Mouse (Mus musculus): Measurements from ENCODE around the gene Tcf21. TPM values are rescaled to one million over a fixed set of nuclear protein-coding genes. Genes with fewer than 3 reads are reported as not detected.

Tcf21 gene
- polyA plus RNA-seq, 1 experiment from 2014 or later = 0.71 TPM

GRCm38 (mm10) chr10:22813317-22813960 lies 6.5 kb downstream of the Tcf21 start:
- H3K27ac ChIP-seq = no peak overlapping the region

DNA sequence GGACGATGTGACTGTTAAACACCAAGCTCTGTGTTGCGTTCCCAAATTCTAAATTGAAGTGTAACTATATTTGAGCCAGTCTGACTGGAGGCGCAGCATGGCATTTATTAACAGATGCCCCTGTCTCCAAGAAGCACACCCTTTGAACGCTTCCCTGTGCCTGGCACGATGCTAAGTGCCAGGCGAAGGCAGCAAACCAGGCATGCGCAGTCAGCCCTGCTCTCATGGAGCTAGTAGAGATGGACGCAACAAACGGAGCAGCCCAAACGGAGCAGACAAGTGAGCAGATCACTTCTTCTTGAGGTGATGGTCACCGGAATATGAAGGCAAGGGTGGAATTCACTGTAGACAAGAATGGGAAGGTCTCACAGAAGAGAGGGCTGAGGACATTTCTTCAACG lies 8.1 kb downstream of the Tcf21 start:
- peaks cover 21% of the 10 kb centered on the region for H3K4me1 ChIP-seq
- no peak overlapping the region for H3K27ac ChIP-seq
- peaks cover 73% of the 10 kb centered on the region for H3K27me3 ChIP-seq (ENCODE audit: low read depth, poor library complexity, severe bottlenecking)
- H3K4me3 ChIP-seq = no peak overlapping the region
- no peaks in the 10 kb centered on the region for H3K9me3 ChIP-seq (replicated peaks)
- no peaks in the 10 kb centered on the region for H3K36me3 ChIP-seq
- 14% methylated on average over 12 of the region's 12 CpGs for WGBS
- DNase-seq (ENCODE audit: low spot score) = no peak

More at GRCm38 (mm10) chr10:22813317-22813960, 6.5 kb downstream of the Tcf21 start:
- Histone ChIP-seq H3K27me3 (ENCODE audit: low read depth, poor library complexity, severe bottlenecking) (peaks cover 85% of the 10 kb centered on the region), H3K4me3 (peak overlapping the region; percentile 44), H3K36me3 (no peaks in the 10 kb centered on the region), H3K4me1 (peaks cover 21% of the 10 kb centered on the region), H3K9me3 (replicated peaks) (no peaks in the 10 kb centered on the region)
- peak; percentile 48 for DNase-seq (ENCODE audit: low spot score)
- 1% methylated on average over 18 of the region's 18 CpGs for WGBS

GRCm38 (mm10) chr10:22782684-22783083 lies 37.3 kb downstream of the Tcf21 start:
- no peaks in the 10 kb centered on the region for H3K9me3 ChIP-seq (replicated peaks)
- H3K27ac ChIP-seq = no peak overlapping the region
- DNase-seq (ENCODE audit: low spot score) = no peak
- no peaks in the 10 kb centered on the region for H3K36me3 ChIP-seq
- H3K4me1 ChIP-seq = no peaks in the 10 kb centered on the region
- WGBS = 60% methylated on average over 3 of the region's 3 CpGs
- H3K4me3 ChIP-seq = no peak overlapping the region
- no peaks in the 10 kb centered on the region for H3K27me3 ChIP-seq (ENCODE audit: low read depth, poor library complexity, severe bottlenecking)

DNA sequence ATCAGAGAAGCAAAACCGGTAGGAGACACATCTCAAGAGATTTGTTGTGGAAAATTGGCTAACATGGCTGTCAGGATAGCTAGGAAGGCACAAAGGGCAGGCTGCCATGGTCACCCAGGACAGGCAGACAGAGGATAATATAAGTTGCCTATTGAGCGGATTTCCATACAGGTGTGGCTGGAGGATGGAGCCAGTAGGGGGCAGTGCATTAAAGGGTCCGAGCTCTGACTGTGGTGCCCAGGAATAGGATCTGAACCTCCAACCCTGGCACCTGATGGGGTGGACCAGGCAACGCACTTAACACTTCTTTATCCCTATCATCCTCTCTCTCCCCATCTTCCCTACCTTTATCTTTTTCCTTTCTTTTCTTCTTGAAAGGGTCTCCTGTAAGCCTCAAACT lies 38.5 kb downstream of the Tcf21 start:
- 37% methylated on average over 4 of the region's 4 CpGs for WGBS
- DNase-seq (ENCODE audit: low spot score) = peak; percentile 42
- no peak overlapping the region for H3K27ac ChIP-seq
- H3K36me3 ChIP-seq = no peaks in the 10 kb centered on the region
- H3K4me3 ChIP-seq = no peak overlapping the region
- H3K9me3 ChIP-seq (replicated peaks) = no peaks in the 10 kb centered on the region
- H3K4me1 ChIP-seq = no peaks in the 10 kb centered on the region
- H3K27me3 ChIP-seq (ENCODE audit: low read depth, poor library complexity, severe bottlenecking) = no peaks in the 10 kb centered on the region

GRCm38 (mm10) chr10:22777939-22778338 lies 42.0 kb downstream of the Tcf21 start:
- peak; percentile 37 for DNase-seq (ENCODE audit: low spot score)
- Histone ChIP-seq H3K27me3 (ENCODE audit: low read depth, poor library complexity, severe bottlenecking) (no peaks in the 10 kb centered on the region), H3K9me3 (replicated peaks) (no peaks in the 10 kb centered on the region), H3K4me3 (no peak overlapping the region), H3K36me3 (no peaks in the 10 kb centered on the region), H3K27ac (no peak overlapping the region), H3K4me1 (no peaks in the 10 kb centered on the region)
- WGBS = 21% methylated on average over 5 of the region's 5 CpGs

- 20% methylated on average over 7 of the region's 7 CpGs for WGBS
These were observed 43.8 kb downstream of the Tcf21 start for GRCm38 (mm10) chr10:22776007-22776698.

GRCm38 (mm10) chr10:22775456-22775855 lies 44.5 kb downstream of the Tcf21 start:
- H3K4me1 ChIP-seq = no peaks in the 10 kb centered on the region
- no peaks in the 10 kb centered on the region for H3K9me3 ChIP-seq (replicated peaks)
- H3K27me3 ChIP-seq (ENCODE audit: low read depth, poor library complexity, severe bottlenecking) = no peaks in the 10 kb centered on the region
- H3K27ac ChIP-seq = no peak overlapping the region
- no peak for DNase-seq (ENCODE audit: low spot score)
- no peaks in the 10 kb centered on the region for H3K36me3 ChIP-seq
- H3K4me3 ChIP-seq = no peak overlapping the region
- WGBS = 80% methylated on average over 2 of the region's 2 CpGs

More at GRCm38 (mm10) chr10:22776007-22776698, 43.8 kb downstream of the Tcf21 start:
- no peak overlapping the region for H3K27ac ChIP-seq
- peak; percentile 57 for DNase-seq (ENCODE audit: low spot score)
- no peaks in the 10 kb centered on the region for H3K36me3 ChIP-seq
- no peaks in the 10 kb centered on the region for H3K4me1 ChIP-seq
- no peaks in the 10 kb centered on the region for H3K27me3 ChIP-seq (ENCODE audit: low read depth, poor library complexity, severe bottlenecking)
- no peaks in the 10 kb centered on the region for H3K9me3 ChIP-seq (replicated peaks)
- H3K4me3 ChIP-seq = no peak overlapping the region

- H3K4me3 ChIP-seq = no peak overlapping the region
- 91% methylated on average over 3 of the region's 3 CpGs for WGBS
- no peaks in the 10 kb centered on the region for H3K27me3 ChIP-seq (ENCODE audit: low read depth, poor library complexity, severe bottlenecking)
- no peaks in the 10 kb centered on the region for H3K4me1 ChIP-seq
- H3K27ac ChIP-seq = no peak overlapping the region
- H3K9me3 ChIP-seq (replicated peaks) = no peaks in the 10 kb centered on the region
- H3K36me3 ChIP-seq = no peaks in the 10 kb centered on the region
- DNase-seq (ENCODE audit: low spot score) = no peak
These were observed 45.3 kb downstream of the Tcf21 start for GRCm38 (mm10) chr10:22774626-22775025.

Other genes with a start within 250 kb of the Tcf21 start
- 0.44 and 1.2 TPM in 2 replicates for gene Slc2a12, start 175.2 kb downstream of the Tcf21 start, polyA plus RNA-seq (2016; fragmentation: Nextera tagmentation; extraction: Ambion mirVana)
- 73.3 and 78.9 TPM in 2 replicates for gene Tbpl1, start 88.2 kb downstream of the Tcf21 start, polyA plus RNA-seq (2016; fragmentation: Nextera tagmentation; extraction: Ambion mirVana)